Mouse (Mus musculus) erythroblast, embryonic 14.5 days (primary cell): ENCODE measurements around the gene Ky.

Experiments
- GATA1 ChIP-seq: IDR thresholded peaks from 2 replicates; pipeline ENCODE4 v1.6.1; 2012; ENCODE audit warnings: low read length, inconsistent platforms, mixed read lengths
- TAL1 ChIP-seq: IDR thresholded peaks from 3 replicates; pipeline ENCODE4 v1.6.1; 2012; ENCODE audit warnings: low read length, inconsistent platforms, mixed read lengths

- TF ChIP-seq TAL1 (no peak), GATA1 (no peak)
These were observed 23.0 kb downstream of the Ky start for GRCm38 (mm10) chr9:102528561-102528960.
